Mouse (Mus musculus): ENCODE data around the gene Limk2. TPM values are rescaled to one million over a fixed set of nuclear protein-coding genes. Genes with fewer than 3 reads are reported as not detected.
A peak's percentile ranks its signal among the peaks of the same experiment; 100 is the strongest.

The Limk2 gene
- total and polyA plus RNA-seq, 2 experiments from 2014 or later = 113 to 206 TPM

GRCm38 (mm10) chr11:3331756-3332642 is 77.0 kb downstream of the Limk2 start:
- peak overlapping the region; percentile 82 for H3K9ac ChIP-seq (replicated peaks; ENCODE audit: low read length)
- H3K27ac ChIP-seq = peak overlapping the region; percentile 92
- H3K9me3 ChIP-seq (ENCODE audit: low read length) = no peaks in the 10 kb centered on the region
- DNase-seq (ENCODE audit: low spot score) (peak; percentile 96), ATAC-seq (peak; percentile 97)
- peak overlapping the region; percentile 63 for H3K4me3 ChIP-seq (ENCODE audit: low read length)
- peak overlapping the region; percentile 98 for H3K4me2 ChIP-seq (ENCODE audit: low read depth, low read length)
- H3K4me1 ChIP-seq (ENCODE audit: insufficient read depth, low read length) = 0 out of 2 replicates have a peak, but pooled peaks cover 12% of the 10 kb centered on the region
- no peaks in the 10 kb centered on the region for H3K27me3 ChIP-seq (ENCODE audit: insufficient read depth, low read length)
- under 1% methylated on average over 75 of the region's 75 CpGs for WGBS
- peaks cover 12% of the 10 kb centered on the region for H3K36me3 ChIP-seq (ENCODE audit: insufficient read depth, low read length)
- peak; percentile 46 for TF ChIP-seq CTCF (IDR thresholded peaks at IDR 0.05; ENCODE audit: low read depth)

GRCm38 (mm10) chr11:3330991-3331750 is 77.8 kb downstream of the Limk2 start:
- H3K4me2 ChIP-seq (ENCODE audit: low read depth, low read length) = peak overlapping the region; percentile 98
- TF ChIP-seq CTCF (IDR thresholded peaks at IDR 0.05; ENCODE audit: low read depth) = no peak
- H3K9ac ChIP-seq (replicated peaks; ENCODE audit: low read length) = peak overlapping the region; percentile 82
- peak; percentile 50 for DNase-seq (ENCODE audit: low spot score)
- peak overlapping the region; percentile 92 for H3K27ac ChIP-seq
- H3K36me3 ChIP-seq (ENCODE audit: insufficient read depth, low read length) = peaks cover 12% of the 10 kb centered on the region
- no peaks in the 10 kb centered on the region for H3K27me3 ChIP-seq (ENCODE audit: insufficient read depth, low read length)
- H3K4me1 ChIP-seq (ENCODE audit: insufficient read depth, low read length) = 0 out of 2 replicates have a peak, but pooled peaks cover 8% of the 10 kb centered on the region
- H3K4me3 ChIP-seq (ENCODE audit: low read length) = peak overlapping the region; percentile 63
- H3K9me3 ChIP-seq (ENCODE audit: low read length) = no peaks in the 10 kb centered on the region
- under 1% methylated on average over 14 of the region's 14 CpGs for WGBS
- no peak for ATAC-seq

- H3K36me3 ChIP-seq (ENCODE audit: insufficient read depth, low read length) = peaks cover 12% of the 10 kb centered on the region
- H3K9me3 ChIP-seq (ENCODE audit: low read length) = no peaks in the 10 kb centered on the region
- peak overlapping the region; percentile 63 for H3K4me3 ChIP-seq (ENCODE audit: low read length)
- peak overlapping the region; percentile 98 for H3K4me2 ChIP-seq (ENCODE audit: low read depth, low read length)
- peak; percentile 70 for ATAC-seq
- 1% methylated on average over 9 of the region's 9 CpGs for WGBS
- H3K9ac ChIP-seq (replicated peaks; ENCODE audit: low read length) = peak overlapping the region; percentile 82
- peak overlapping the region; percentile 92 for H3K27ac ChIP-seq
- no peaks in the 10 kb centered on the region for H3K27me3 ChIP-seq (ENCODE audit: insufficient read depth, low read length)
- TF ChIP-seq CTCF (IDR thresholded peaks at IDR 0.05; ENCODE audit: low read depth) = peak; percentile 66
- peak; percentile 95 for DNase-seq (ENCODE audit: low spot score)
- H3K4me1 ChIP-seq (ENCODE audit: insufficient read depth, low read length) = 0 out of 2 replicates have a peak, but pooled peaks cover 8% of the 10 kb centered on the region
Observed at GRCm38 (mm10) chr11:3330566-3330965, 78.4 kb downstream of the Limk2 start.

DNA sequence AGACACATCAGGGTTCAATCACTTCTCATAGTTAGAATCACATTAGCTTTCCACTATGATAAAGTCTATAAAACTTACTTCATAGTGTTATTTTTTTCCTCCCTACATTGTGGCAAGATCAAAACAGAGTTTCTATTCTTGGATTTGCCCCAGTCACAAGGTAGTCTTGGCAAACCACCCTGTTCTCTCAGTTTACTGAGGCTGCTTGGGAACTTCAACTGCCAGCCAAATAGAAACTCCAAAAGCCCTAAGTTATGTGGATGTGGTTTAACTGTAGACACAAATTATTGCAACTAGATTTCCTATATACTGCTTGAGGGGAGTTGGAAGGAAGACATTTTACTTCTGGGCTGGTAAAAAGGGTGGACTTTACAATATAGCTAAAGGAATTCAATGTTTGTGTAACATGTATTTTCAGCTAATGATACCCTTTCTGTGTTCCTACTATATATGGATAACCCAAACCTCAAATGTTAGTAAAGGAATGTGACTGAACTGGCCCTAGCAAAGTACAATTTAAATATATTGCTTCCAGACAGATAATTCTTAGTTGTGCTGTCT is 79.0 kb downstream of the Limk2 start, which contains the start of gene Pik3ip1:
Gene Pik3ip1 (plus strand): TSS at position 511 of the 561 bp plus-strand sequence.
- H3K4me3 ChIP-seq (ENCODE audit: low read length) = peak within 1 kb of the TSS; percentile 63
- DNase-seq (ENCODE audit: low spot score) (no peak), ATAC-seq (no peak)
- no peaks in the 10 kb centered on the region for H3K27me3 ChIP-seq (ENCODE audit: insufficient read depth, low read length)
- 0 out of 2 replicates have a peak, but pooled peaks cover 8% of the 10 kb centered on the region for H3K4me1 ChIP-seq (ENCODE audit: insufficient read depth, low read length)
- peaks cover 11% of the 10 kb centered on the region for H3K36me3 ChIP-seq (ENCODE audit: insufficient read depth, low read length)
- H3K27ac ChIP-seq = peak within 1 kb of the TSS; percentile 92
- H3K4me2 ChIP-seq (ENCODE audit: low read depth, low read length) = peak within 1 kb of the TSS; percentile 98
- H3K9ac ChIP-seq (replicated peaks; ENCODE audit: low read length) = peak within 1 kb of the TSS; percentile 82
- TF ChIP-seq CTCF (IDR thresholded peaks at IDR 0.05; ENCODE audit: low read depth) = no peak
- H3K9me3 ChIP-seq (ENCODE audit: low read length) = no peaks in the 10 kb centered on the region

GRCm38 (mm10) chr11:3328806-3329775 is 79.9 kb downstream of the Limk2 start:
- H3K4me2 ChIP-seq (ENCODE audit: low read depth, low read length) = no peak overlapping the region
- no peak for DNase-seq (ENCODE audit: low spot score)
- TF ChIP-seq CTCF (IDR thresholded peaks at IDR 0.05; ENCODE audit: low read depth) = no peak
- H3K27ac ChIP-seq = no peak overlapping the region
- ATAC-seq = no peak
- H3K9ac ChIP-seq (replicated peaks; ENCODE audit: low read length) = no peak overlapping the region
- no peaks in the 10 kb centered on the region for H3K27me3 ChIP-seq (ENCODE audit: insufficient read depth, low read length)
- 76% methylated on average over 11 of the region's 11 CpGs for WGBS
- H3K36me3 ChIP-seq (ENCODE audit: insufficient read depth, low read length) = peaks cover 5% of the 10 kb centered on the region; the same call in 1 of the 2 replicates
- no peak overlapping the region for H3K4me3 ChIP-seq (ENCODE audit: low read length)
- H3K4me1 ChIP-seq (ENCODE audit: insufficient read depth, low read length) = 0 out of 2 replicates have a peak, but pooled peaks cover 8% of the 10 kb centered on the region
- H3K9me3 ChIP-seq (ENCODE audit: low read length) = no peaks in the 10 kb centered on the region
